Mouse (Mus musculus) embryonic facial prominence, embryonic 11.5 days (tissue): ENCODE results near the gene Slc25a21. TPM values are rescaled to one million over a fixed set of nuclear protein-coding genes. Genes with fewer than 3 reads are reported as not detected.
A peak's percentile ranks its signal among the peaks of the same experiment; 100 is the strongest.

Experiments
- ATAC-seq: fragments of 200-750 bp; cut with Nextera tagmentation; replicated peaks from 2 replicates; pipeline ENCODE4 v1.8.0; 2017; ENCODE audit warnings: low read depth; ENCODE audit not compliant: insufficient number of reproducible peaks, low FRiP score, low TSS enrichment
- DNase-seq: peaks from one replicate; pipeline ENCODE4 v3.0.0-alpha.2; 2015; ENCODE audit warnings: low spot score
- H3K27ac ChIP-seq: fragments of 300-500 bp; sonication (generic); replicated peaks from 2 replicates; pipeline ENCODE4 v1.5.1; 2014; ENCODE audit warnings: mild to moderate bottlenecking, low read depth, low read length, control low read depth
- H3K27me3 ChIP-seq: fragments of 300-500 bp; sonication (generic); 2 replicates; pipeline ENCODE4 v1.6.1; 2014; ENCODE audit warnings: mild to moderate bottlenecking, low read length, moderate library complexity, mixed read lengths; ENCODE audit not compliant: control insufficient read depth, insufficient read depth
- H3K36me3 ChIP-seq: fragments of 300-500 bp; sonication (generic); replicated peaks from 2 replicates; pipeline ENCODE4 v1.6.1; 2014; ENCODE audit warnings: low read depth, mild to moderate bottlenecking, low read length, moderate library complexity, mixed read lengths; ENCODE audit not compliant: control insufficient read depth, insufficient read depth
- H3K4me1 ChIP-seq: fragments of 300-500 bp; sonication (generic); 2 replicates; pipeline ENCODE4 v1.6.1; 2014; ENCODE audit warnings: low read length, mixed read lengths; ENCODE audit not compliant: control insufficient read depth, insufficient read depth
- H3K4me2 ChIP-seq: fragments of 300-500 bp; sonication (generic); 2 replicates; pipeline ENCODE4 v1.6.1; 2014; ENCODE audit warnings: low read depth, mild to moderate bottlenecking, control low read depth, low read length, moderate library complexity
- H3K4me3 ChIP-seq: fragments of 300-500 bp; sonication (generic); 2 replicates; pipeline ENCODE4 v1.5.1; 2014; ENCODE audit warnings: low read depth, low read length, control low read depth
- H3K9ac ChIP-seq: fragments of 300-500 bp; sonication (generic); replicated peaks from 2 replicates; pipeline ENCODE4 v1.6.1; 2014; ENCODE audit warnings: mild to moderate bottlenecking, control low read depth, low read length
- H3K9me3 ChIP-seq: fragments of 300-500 bp; sonication (generic); replicated peaks from 2 replicates; pipeline ENCODE4 v1.6.1; 2016; ENCODE audit warnings: mild to moderate bottlenecking, low read length, inconsistent platforms, mixed read lengths; ENCODE audit not compliant: control insufficient read depth
- WGBS: fragments of 180-500 bp; shearing (Covaris S2); extraction: QIAGEN DNeasy Blood & Tissue Kit; methylation state at CpG from one replicate; pipeline ENCODE4 v1.1.7; 2014; 5-methylcytosine and 5-hydroxymethylcytosine counted together
- polyA plus RNA-seq: library from polyadenylated mRNA; unstranded; fragments of >200 nt; fragmentation: Nextera tagmentation; extraction: Ambion mirVana; gene quantifications from 2 replicates; pipeline ENCODE4 v1.2.1, GENCODE M21; 2014

Slc25a21 gene
- polyA plus RNA-seq, 1 experiment from 2014 or later: 1.9 TPM

DNA sequence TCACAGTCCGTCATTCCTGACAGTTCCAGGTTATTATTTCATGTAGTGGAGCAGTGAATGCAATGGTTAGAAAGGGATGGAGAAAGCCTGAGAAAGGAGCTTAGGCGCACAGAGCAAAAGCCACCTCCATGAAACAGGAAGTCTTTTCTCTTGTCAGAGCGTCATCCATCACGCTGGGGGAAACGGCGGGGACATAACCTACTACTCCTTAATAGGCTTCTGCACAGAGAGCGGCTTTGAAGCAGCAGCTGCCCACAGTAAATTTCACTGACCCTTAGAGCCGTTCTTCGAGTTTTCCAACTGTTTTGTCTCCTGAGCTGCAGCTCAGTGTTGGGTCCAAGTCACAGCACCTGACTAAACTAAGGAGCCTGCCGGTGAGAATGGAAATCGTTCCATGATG lies 188.3 kb downstream of the Slc25a21 start:
- no peak overlapping the region for H3K4me3 ChIP-seq
- no peak overlapping the region for H3K27ac ChIP-seq
- DNase-seq (no peak), ATAC-seq (no peak)
- no peaks in the 10 kb centered on the region for H3K9me3 ChIP-seq
- H3K27me3 ChIP-seq: no peaks in the 10 kb centered on the region
- no peaks in the 10 kb centered on the region for H3K4me1 ChIP-seq
- 62% methylated on average over 11 of the region's 11 CpGs for WGBS
- H3K36me3 ChIP-seq: no peaks in the 10 kb centered on the region
- H3K9ac ChIP-seq: no peak overlapping the region
- H3K4me2 ChIP-seq: no peak overlapping the region

DNA sequence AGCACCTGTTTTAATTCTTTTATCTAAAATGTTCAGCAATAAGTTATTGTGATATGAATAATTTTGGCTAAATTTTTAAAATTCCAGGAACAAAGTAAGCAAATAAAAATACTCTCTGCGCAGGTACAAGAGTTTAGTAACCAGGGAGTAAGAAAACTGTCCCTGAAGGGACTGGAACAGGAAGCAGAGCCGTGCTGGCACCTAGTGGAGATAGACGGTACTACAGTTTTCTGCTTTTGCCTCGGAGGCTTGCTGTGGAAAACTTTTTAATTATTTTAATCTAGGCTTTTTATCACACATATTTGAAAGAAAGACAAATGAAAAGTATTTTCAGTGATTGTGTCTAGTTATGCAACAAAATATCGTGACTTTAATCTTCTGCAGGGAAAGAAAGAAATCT lies 211.2 kb downstream of the Slc25a21 start:
- Histone ChIP-seq H3K4me2 (no peak overlapping the region), H3K4me3 (no peak overlapping the region), H3K27ac (no peak overlapping the region), H3K9ac (no peak overlapping the region), H3K27me3 (no peaks in the 10 kb centered on the region), H3K9me3 (no peaks in the 10 kb centered on the region), H3K36me3 (no peaks in the 10 kb centered on the region), H3K4me1 (no peaks in the 10 kb centered on the region)
- DNase-seq (peak; percentile 82), ATAC-seq (no peak)
- 7% methylated on average over 5 of the region's 5 CpGs for WGBS

DNA sequence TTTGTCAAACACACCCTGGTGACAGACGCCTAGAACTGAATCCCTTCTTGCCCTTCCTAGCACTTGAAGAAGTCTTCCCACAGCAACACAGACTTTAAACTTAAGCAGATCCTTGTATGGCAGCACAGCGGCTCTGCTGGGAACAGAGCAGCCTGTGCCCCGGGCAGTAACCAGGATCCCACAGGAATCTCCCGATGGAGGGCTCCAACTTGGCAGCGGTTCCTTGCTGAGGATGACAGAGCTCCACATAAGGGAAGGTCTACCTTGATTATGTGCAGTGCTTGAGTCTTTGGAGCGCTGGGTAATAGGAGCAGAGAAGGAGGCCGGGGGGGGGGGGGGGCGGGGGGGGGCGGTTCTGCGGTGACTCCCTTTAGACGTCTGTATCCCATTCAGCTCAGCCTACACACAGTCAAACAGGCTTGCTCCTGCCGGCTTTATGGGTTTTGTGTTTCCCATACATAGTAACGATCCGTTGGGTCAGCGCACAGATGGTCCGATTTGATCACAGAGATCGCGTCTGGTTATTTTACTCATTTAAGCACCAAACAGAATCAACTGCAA lies 215.1 kb downstream of the Slc25a21 start:
- Histone ChIP-seq H3K9me3 (no peaks in the 10 kb centered on the region), H3K27me3 (no peaks in the 10 kb centered on the region), H3K27ac (no peak overlapping the region), H3K9ac (no peak overlapping the region), H3K4me2 (no peak overlapping the region), H3K4me3 (no peak overlapping the region), H3K4me1 (no peaks in the 10 kb centered on the region), H3K36me3 (no peaks in the 10 kb centered on the region)
- no peak for DNase-seq
- 60% methylated on average over 16 of the region's 18 CpGs for WGBS
- no peak; the same call in 1 of the 2 replicates for ATAC-seq

GRCm38 (mm10) chr12:56975256-56975655 lies 222.0 kb downstream of the Slc25a21 start:
- Histone ChIP-seq H3K9me3 (no peaks in the 10 kb centered on the region), H3K4me3 (no peak overlapping the region), H3K27ac (no peak overlapping the region), H3K27me3 (no peaks in the 10 kb centered on the region), H3K36me3 (no peaks in the 10 kb centered on the region), H3K4me2 (no peak overlapping the region), H3K9ac (no peak overlapping the region), H3K4me1 (no peaks in the 10 kb centered on the region)
- no peak for ATAC-seq
- 74% methylated on average over 6 of the region's 6 CpGs for WGBS
- DNase-seq: no peak

GRCm38 (mm10) chr12:56963236-56963635 lies 234.0 kb downstream of the Slc25a21 start:
- H3K27ac ChIP-seq: no peak overlapping the region
- H3K27me3 ChIP-seq: no peaks in the 10 kb centered on the region
- WGBS: 34% methylated on average over 4 of the region's 4 CpGs
- DNase-seq (no peak), ATAC-seq (no peak)
- peaks cover 4% of the 10 kb centered on the region; the same call in 1 of the 2 replicates for H3K4me1 ChIP-seq
- no peaks in the 10 kb centered on the region for H3K9me3 ChIP-seq
- no peak overlapping the region for H3K4me3 ChIP-seq
- H3K36me3 ChIP-seq: no peaks in the 10 kb centered on the region
- no peak overlapping the region for H3K4me2 ChIP-seq
- H3K9ac ChIP-seq: no peak overlapping the region

GRCm38 (mm10) chr12:56959230-56960051 lies 237.8 kb downstream of the Slc25a21 start:
- no peak overlapping the region for H3K4me2 ChIP-seq
- peak; percentile 44; the same call in 1 of the 2 replicates for ATAC-seq
- 19% methylated on average over 9 of the region's 9 CpGs for WGBS

GRCm38 (mm10) chr12:56958244-56958643 lies 239.0 kb downstream of the Slc25a21 start:
- DNase-seq (peak; percentile 12), ATAC-seq (no peak)
- Histone ChIP-seq H3K36me3 (no peaks in the 10 kb centered on the region), H3K4me2 (no peak overlapping the region), H3K9ac (no peak overlapping the region), H3K27me3 (no peaks in the 10 kb centered on the region), H3K9me3 (no peaks in the 10 kb centered on the region), H3K27ac (no peak overlapping the region), H3K4me1 (peaks cover 4% of the 10 kb centered on the region; the same call in 1 of the 2 replicates), H3K4me3 (no peak overlapping the region)
- 38% methylated on average over 11 of the region's 11 CpGs for WGBS

More at GRCm38 (mm10) chr12:56959230-56960051, 237.8 kb downstream of the Slc25a21 start:
- Histone ChIP-seq H3K9ac (no peak overlapping the region), H3K27me3 (no peaks in the 10 kb centered on the region), H3K36me3 (no peaks in the 10 kb centered on the region), H3K27ac (no peak overlapping the region), H3K4me1 (peaks cover 4% of the 10 kb centered on the region; the same call in 1 of the 2 replicates), H3K4me3 (no peak overlapping the region), H3K9me3 (no peaks in the 10 kb centered on the region)
- peak; percentile 53 for DNase-seq
